Mouse (Mus musculus) liver, embryonic 11.5 days (tissue): ENCODE results near the gene Ptprn2. TPM values are rescaled to one million over a fixed set of nuclear protein-coding genes. Genes with fewer than 3 reads are reported as not detected.
A peak's percentile ranks its signal among the peaks of the same experiment; 100 is the strongest.

Experiments
- ATAC-seq: fragments of 200-750 bp; cut with Nextera tagmentation; replicated peaks from 2 replicates; pipeline ENCODE4 v1.8.0; 2017; ENCODE audit warnings: moderate number of reproducible peaks, mild to moderate bottlenecking, moderate TSS enrichment, moderate library complexity; ENCODE audit not compliant: low FRiP score
- DNase-seq: peaks from one replicate; pipeline ENCODE4 v3.0.0-alpha.2; 2017; ENCODE audit warnings: low spot score
- H3K27ac ChIP-seq: fragments of 300-500 bp; sonication (generic); 2 replicates; pipeline ENCODE4 v1.5.1; 2014; ENCODE audit warnings: mild to moderate bottlenecking, low read depth, low read length, control low read depth
- H3K27me3 ChIP-seq: fragments of 300-500 bp; sonication (generic); replicated peaks from 2 replicates; pipeline ENCODE4 v1.6.1; 2014; ENCODE audit warnings: low read length, mixed read lengths; ENCODE audit not compliant: control insufficient read depth, insufficient read depth
- H3K36me3 ChIP-seq: fragments of 300-500 bp; sonication (generic); 2 replicates; pipeline ENCODE4 v1.6.1; 2014; ENCODE audit warnings: mild to moderate bottlenecking, low read length, moderate library complexity, mixed read lengths; ENCODE audit not compliant: control insufficient read depth, insufficient read depth
- H3K4me1 ChIP-seq: fragments of 300-500 bp; sonication (generic); replicated peaks from 2 replicates; pipeline ENCODE4 v1.6.1; 2014; ENCODE audit warnings: low read length, mixed read lengths; ENCODE audit not compliant: control insufficient read depth, insufficient read depth
- H3K4me2 ChIP-seq: fragments of 300-500 bp; sonication (generic); 2 replicates; pipeline ENCODE4 v1.6.1; 2014; ENCODE audit warnings: mild to moderate bottlenecking, control low read depth, moderate library complexity
- H3K4me3 ChIP-seq: fragments of 300-500 bp; sonication (generic); 2 replicates; pipeline ENCODE4 v1.5.1; 2014; ENCODE audit warnings: low read depth, low read length, control low read depth
- H3K9ac ChIP-seq: fragments of 300-500 bp; sonication (generic); 2 replicates; pipeline ENCODE4 v1.6.1; 2014; ENCODE audit warnings: low read depth, low read length, control low read depth
- H3K9me3 ChIP-seq: fragments of 300-500 bp; sonication (generic); 2 replicates; pipeline ENCODE4 v1.6.1; 2016; ENCODE audit warnings: low read length, inconsistent platforms, mixed read lengths; ENCODE audit not compliant: control insufficient read depth
- WGBS: fragments of 180-500 bp; shearing (Covaris S2); extraction: QIAGEN DNeasy Blood & Tissue Kit; methylation state at CpG from one replicate; pipeline ENCODE4 v1.1.7; 2014; 5-methylcytosine and 5-hydroxymethylcytosine counted together
- polyA plus RNA-seq: library from polyadenylated mRNA; unstranded; fragments of >200 nt; fragmentation: Nextera tagmentation; extraction: Ambion mirVana; gene quantifications from 2 replicates; pipeline ENCODE4 v1.2.1, GENCODE M21; 2014

Gene Ptprn2
- polyA plus RNA-seq, 1 experiment from 2014 or later: 0.11 TPM

GRCm38 (mm10) chr12:117017912-117018311, 532.4 kb downstream of the Ptprn2 start:
- no peaks in the 10 kb centered on the region for H3K4me1 ChIP-seq
- no peak overlapping the region for H3K27ac ChIP-seq
- no peaks in the 10 kb centered on the region for H3K27me3 ChIP-seq
- H3K9ac ChIP-seq: no peak overlapping the region
- no peak for DNase-seq
- H3K36me3 ChIP-seq: no peaks in the 10 kb centered on the region
- 15% methylated on average over 2 of the region's 2 CpGs for WGBS
- no peak overlapping the region for H3K4me3 ChIP-seq
- no peak overlapping the region for H3K4me2 ChIP-seq
- H3K9me3 ChIP-seq: no peaks in the 10 kb centered on the region
- no peak for ATAC-seq

DNA sequence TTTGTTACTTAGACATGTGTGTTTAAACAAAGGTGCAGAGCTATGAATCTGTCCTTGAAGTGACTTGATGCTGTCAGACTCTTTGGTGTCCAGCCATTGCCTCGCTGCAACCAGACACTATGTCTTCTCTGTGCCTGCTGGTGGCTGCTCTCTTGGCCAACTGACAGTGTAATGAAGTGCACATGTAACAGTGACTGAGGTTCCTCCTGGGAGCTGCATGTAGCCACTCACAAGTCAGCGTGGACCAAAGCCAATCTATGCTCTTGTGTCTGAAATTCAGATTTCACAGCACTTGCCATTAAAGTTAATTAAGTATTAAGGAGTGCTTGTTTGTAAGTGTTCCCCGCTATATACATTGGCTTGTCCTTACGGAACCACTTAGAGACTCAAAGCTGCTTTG, 537.7 kb downstream of the Ptprn2 start:
- DNase-seq: no peak
- Histone ChIP-seq H3K27ac (no peak overlapping the region), H3K9me3 (no peaks in the 10 kb centered on the region), H3K4me1 (no peaks in the 10 kb centered on the region), H3K9ac (no peak overlapping the region), H3K27me3 (no peaks in the 10 kb centered on the region), H3K36me3 (no peaks in the 10 kb centered on the region), H3K4me2 (no peak overlapping the region), H3K4me3 (no peak overlapping the region)
- WGBS: 87% methylated on average over 4 of the region's 4 CpGs
- no peak for ATAC-seq

- Histone ChIP-seq H3K9ac (no peak overlapping the region), H3K36me3 (no peaks in the 10 kb centered on the region), H3K27me3 (no peaks in the 10 kb centered on the region), H3K4me1 (no peaks in the 10 kb centered on the region), H3K4me2 (no peak overlapping the region), H3K4me3 (no peak overlapping the region), H3K27ac (no peak overlapping the region), H3K9me3 (no peaks in the 10 kb centered on the region)
- no peak for ATAC-seq
- WGBS: 79% methylated on average over 4 of the region's 4 CpGs
- no peak for DNase-seq
These were observed 539.4 kb downstream of the Ptprn2 start for GRCm38 (mm10) chr12:117024916-117025315.

- H3K4me1 ChIP-seq: no peaks in the 10 kb centered on the region
- no peak overlapping the region for H3K27ac ChIP-seq
- no peaks in the 10 kb centered on the region for H3K27me3 ChIP-seq
- no peak overlapping the region for H3K9ac ChIP-seq
- H3K9me3 ChIP-seq: no peaks in the 10 kb centered on the region
- no peak overlapping the region for H3K4me3 ChIP-seq
- no peak overlapping the region for H3K4me2 ChIP-seq
- no peaks in the 10 kb centered on the region for H3K36me3 ChIP-seq
- DNase-seq (no peak), ATAC-seq (no peak)
These were observed 540.2 kb downstream of the Ptprn2 start for GRCm38 (mm10) chr12:117025676-117026075.

GRCm38 (mm10) chr12:117027351-117027750, 541.8 kb downstream of the Ptprn2 start:
- Histone ChIP-seq H3K9me3 (no peaks in the 10 kb centered on the region), H3K27ac (no peak overlapping the region), H3K9ac (no peak overlapping the region), H3K4me3 (no peak overlapping the region), H3K36me3 (no peaks in the 10 kb centered on the region), H3K4me1 (no peaks in the 10 kb centered on the region), H3K27me3 (no peaks in the 10 kb centered on the region), H3K4me2 (no peak overlapping the region)
- ATAC-seq: no peak
- 71% methylated on average over 6 of the region's 6 CpGs for WGBS
- no peak for DNase-seq

- H3K9ac ChIP-seq: no peak overlapping the region
- no peak overlapping the region for H3K27ac ChIP-seq
- H3K4me2 ChIP-seq: no peak overlapping the region
- no peaks in the 10 kb centered on the region for H3K36me3 ChIP-seq
- no peaks in the 10 kb centered on the region for H3K27me3 ChIP-seq
- H3K4me1 ChIP-seq: no peaks in the 10 kb centered on the region
- DNase-seq (no peak), ATAC-seq (no peak)
- no peaks in the 10 kb centered on the region for H3K9me3 ChIP-seq
- H3K4me3 ChIP-seq: no peak overlapping the region
- WGBS: 73% methylated on average over 5 of the region's 5 CpGs
These were observed 542.9 kb downstream of the Ptprn2 start for GRCm38 (mm10) chr12:117028333-117028961.

DNA sequence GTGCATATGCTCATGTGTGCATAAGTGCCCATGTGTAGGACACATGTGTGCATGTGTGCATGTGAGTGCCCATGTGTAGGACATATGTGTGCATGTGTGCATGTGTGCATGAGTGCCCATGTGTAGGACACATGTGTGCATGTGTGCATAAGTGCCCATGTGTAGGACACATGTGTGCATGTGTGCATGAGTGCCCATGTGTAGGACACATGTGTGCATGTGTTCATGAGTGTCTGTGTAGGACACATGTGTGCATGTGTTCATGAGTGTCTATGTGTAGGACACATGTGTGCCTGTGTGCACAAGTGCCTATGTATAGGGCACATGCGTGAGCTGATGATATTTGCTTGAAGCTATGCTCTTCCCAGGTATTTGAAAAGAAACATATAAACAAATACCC, 547.7 kb downstream of the Ptprn2 start:
- H3K27ac ChIP-seq: no peak overlapping the region
- H3K36me3 ChIP-seq: no peaks in the 10 kb centered on the region
- H3K4me2 ChIP-seq: no peak overlapping the region
- no peaks in the 10 kb centered on the region for H3K4me1 ChIP-seq
- H3K27me3 ChIP-seq: no peaks in the 10 kb centered on the region
- H3K4me3 ChIP-seq: no peak overlapping the region
- DNase-seq (no peak), ATAC-seq (no peak)
- no peaks in the 10 kb centered on the region for H3K9me3 ChIP-seq
- WGBS: 89% methylated on average over 1 of the region's 1 CpGs
- H3K9ac ChIP-seq: no peak overlapping the region

DNA sequence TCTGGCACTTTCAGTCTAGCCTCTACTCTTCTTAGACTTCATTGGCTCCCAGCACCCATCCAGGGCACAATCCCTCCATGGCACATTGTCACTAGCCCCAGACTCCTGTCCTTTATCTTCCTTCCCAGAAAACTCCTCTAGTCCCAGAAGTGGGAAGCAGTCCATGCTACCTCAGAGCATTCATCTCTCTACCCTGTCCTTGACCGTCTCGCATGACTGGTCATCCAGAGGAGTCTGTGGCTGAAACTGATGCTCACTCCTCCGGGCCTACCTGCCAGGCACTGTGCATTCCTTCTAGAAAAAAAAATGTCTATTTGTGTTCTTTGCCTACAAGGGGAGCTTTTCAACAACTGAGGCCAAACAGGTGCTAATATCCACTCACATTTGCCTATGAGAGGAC, 549.0 kb downstream of the Ptprn2 start:
- WGBS: 83% methylated on average over 3 of the region's 3 CpGs
- ATAC-seq: no peak

GRCm38 (mm10) chr12:117035243-117035642, 549.7 kb downstream of the Ptprn2 start:
- Histone ChIP-seq H3K27ac (no peak overlapping the region), H3K4me3 (no peak overlapping the region), H3K9me3 (no peaks in the 10 kb centered on the region), H3K27me3 (no peaks in the 10 kb centered on the region), H3K9ac (no peak overlapping the region), H3K4me2 (no peak overlapping the region), H3K4me1 (no peaks in the 10 kb centered on the region), H3K36me3 (no peaks in the 10 kb centered on the region)
- 3% methylated on average over 2 of the region's 2 CpGs for WGBS
- ATAC-seq (peak; percentile 49; the same call in 1 of the 2 replicates), DNase-seq (peak; percentile 36)

More for the DNA sequence above, 549.0 kb downstream of the Ptprn2 start:
- Histone ChIP-seq H3K9ac (no peak overlapping the region), H3K27ac (no peak overlapping the region), H3K9me3 (no peaks in the 10 kb centered on the region), H3K36me3 (no peaks in the 10 kb centered on the region), H3K4me3 (no peak overlapping the region), H3K27me3 (no peaks in the 10 kb centered on the region), H3K4me2 (no peak overlapping the region), H3K4me1 (no peaks in the 10 kb centered on the region)
- no peak for DNase-seq
